24 mouse cellular contexts compared by ENCODE assay signal in genomic region chr13:21262787-21263461, GRCm38 (mm10). TPM values are rescaled to one million over a fixed set of nuclear protein-coding genes. Genes with fewer than 3 reads are reported as not detected.
A peak's percentile ranks its signal among the peaks of the same experiment; 100 is the strongest.
DNase-seq lines count a peak whose midpoint lies in the region; ATAC-seq and TF ChIP-seq lines count a peak whose summit lies in the region.
"Had no signal": no experiment of that assay in that cellular context is flagged by ENCODE, and none has a peak within 500 bp of the region (broad histone marks: within the 10 kb centered on the region; RNA-seq: fewer than 3 reads in every experiment).

No protein-coding gene starts in this region.

- intact Hi-C loops in heart, adult 2 months (cut with DNase I): no loop called here

- TF ChIP-seq CTCF in heart, adult 2 months (IDR thresholded peaks at IDR 0.05): no peak

- H3K4me1 ChIP-seq in heart, embryonic 10.5 days: peaks cover 15% of the 10 kb centered on the region
- H3K4me1 ChIP-seq in heart, adult 2 months (ENCODE audit: control insufficient read depth, insufficient read depth, low read length): no peaks in the 10 kb centered on the region
- no peaks in the 10 kb centered on the region; the same call in 1 of the 2 replicates for H3K4me1 ChIP-seq in intestine, embryonic 14.5 days (replicated peaks; ENCODE audit: control insufficient read depth, insufficient read depth, low read length)
- peaks cover 24% of the 10 kb centered on the region for H3K4me1 ChIP-seq in liver, embryonic 15.5 days (replicated peaks)

- H3K9me3 ChIP-seq in heart, embryonic 10.5 days: no peaks in the 10 kb centered on the region
- no peaks in the 10 kb centered on the region for H3K9me3 ChIP-seq in intestine, embryonic 14.5 days (ENCODE audit: control insufficient read depth, low read length)
- H3K9me3 ChIP-seq in liver, embryonic 15.5 days (replicated peaks): no peaks in the 10 kb centered on the region
- H3K9me3 ChIP-seq: midbrain, embryonic 12.5 days had no signal

- ATAC-seq in intestine, embryonic 14.5 days (replicated peaks; ENCODE audit: low FRiP score, low TSS enrichment, low read depth): no peak
- ATAC-seq in liver, embryonic 15.5 days (ENCODE audit: insufficient read depth): peak; percentile 53
- no peak for ATAC-seq in cerebellum, adult (ENCODE audit: insufficient number of reproducible peaks, low FRiP score, low TSS enrichment)
- ATAC-seq: hindbrain, postnatal 0 days had no signal

- no peaks in the 10 kb centered on the region for H3K79me2 ChIP-seq in heart, adult 2 months (replicated peaks; ENCODE audit: control insufficient read depth, insufficient read depth, low read length)

- WGBS in heart, embryonic 10.5 days: 60% methylated on average over 4 of the region's 4 CpGs
- 57% methylated on average over 4 of the region's 4 CpGs for WGBS in heart, adult 2 months
- WGBS in intestine, embryonic 14.5 days: 62% methylated on average over 4 of the region's 4 CpGs
- 29% methylated on average over 4 of the region's 4 CpGs for WGBS in liver, embryonic 15.5 days (ENCODE audit: insufficient replicate concordance)

- TF ChIP-seq EP300 in heart, adult 2 months (IDR thresholded peaks at IDR 0.05; ENCODE audit: insufficient read depth, low read depth, low read length): no peak

- H3K36me3 ChIP-seq in heart, embryonic 10.5 days: no peaks in the 10 kb centered on the region
- no peaks in the 10 kb centered on the region for H3K36me3 ChIP-seq in heart, adult 2 months (ENCODE audit: control insufficient read depth, insufficient read depth, low read length)
- no peaks in the 10 kb centered on the region for H3K36me3 ChIP-seq in intestine, embryonic 14.5 days (ENCODE audit: control insufficient read depth, insufficient read depth, low read length)
- H3K36me3 ChIP-seq in liver, embryonic 15.5 days (replicated peaks): no peaks in the 10 kb centered on the region
- H3K36me3 ChIP-seq: midbrain, embryonic 12.5 days had no signal

- H3K9ac ChIP-seq in heart, adult 2 months (ENCODE audit: low read depth, low read length): no peak overlapping the region
- H3K9ac ChIP-seq in intestine, embryonic 14.5 days (ENCODE audit: low read length): no peak overlapping the region
- no peak overlapping the region for H3K9ac ChIP-seq in liver, embryonic 15.5 days

- H3K27me3 ChIP-seq in heart, embryonic 10.5 days (ENCODE audit: insufficient read depth, poor library complexity, severe bottlenecking): peaks cover 11% of the 10 kb centered on the region
- H3K27me3 ChIP-seq in heart, adult 2 months (ENCODE audit: control insufficient read depth, insufficient read depth, low read length): peaks cover 1% of the 10 kb centered on the region; the same call in 1 of the 2 replicates
- H3K27me3 ChIP-seq in intestine, embryonic 14.5 days (replicated peaks; ENCODE audit: control insufficient read depth, insufficient read depth, low read length): peaks cover 6% of the 10 kb centered on the region; the same call in 1 of the 2 replicates
- H3K27me3 ChIP-seq in liver, embryonic 15.5 days: peaks cover 35% of the 10 kb centered on the region

- peak overlapping the region; percentile 64 for H3K4me3 ChIP-seq in heart, embryonic 10.5 days
- H3K4me3 ChIP-seq in heart, adult 2 months: no peak overlapping the region
- H3K4me3 ChIP-seq in intestine, embryonic 14.5 days (ENCODE audit: low read depth, low read length): no peak overlapping the region
- H3K4me3 ChIP-seq in liver, embryonic 15.5 days (replicated peaks): peak overlapping the region; percentile 56; the same call in 1 of the 2 replicates

- 0 out of 2 replicates have a peak overlapping the region, but pooled peaks have one; percentile 45 for H3K4me2 ChIP-seq in intestine, embryonic 14.5 days (ENCODE audit: low read length)
- peak overlapping the region; percentile 63 for H3K4me2 ChIP-seq in liver, embryonic 15.5 days

- no peak for TF ChIP-seq POLR2A in heart, adult 2 months (IDR thresholded peaks at IDR 0.05; ENCODE audit: insufficient read depth, low read depth, low read length)

- H3K27ac ChIP-seq in heart, embryonic 10.5 days: no peak overlapping the region
- H3K27ac ChIP-seq in heart, adult 2 months: no peak overlapping the region
- no peak overlapping the region for H3K27ac ChIP-seq in intestine, embryonic 14.5 days (ENCODE audit: low read depth)
- 0 out of 2 replicates have a peak overlapping the region, but pooled peaks have one; percentile 30 for H3K27ac ChIP-seq in liver, embryonic 15.5 days (replicated peaks)
- H3K27ac ChIP-seq: hindbrain, postnatal 0 days; midbrain, embryonic 12.5 days had no signal

- no peak for DNase-seq in heart, embryonic 10.5 days (ENCODE audit: low spot score)
- no peak for DNase-seq in heart, adult 2 months
- peak; percentile 6 for DNase-seq in 3T3-L1 (ENCODE audit: low read depth, low spot score)
- no peak for DNase-seq in intestine, embryonic 14.5 days (ENCODE audit: low spot score)
- DNase-seq in testis, postnatal 14 days (ENCODE audit: low spot score): no peak
- DNase-seq in frontal cortex, postnatal 10 days (ENCODE audit: low spot score in 2 of 2): no peak
- DNase-seq: adrenal gland, adult 2 months; B cell, adult 2 months; cerebellum, adult 18-20 months; gastrocnemius, postnatal 25 days; lung, postnatal 36 days; thymus, postnatal 4 days had no signal

RNA-seq across cellular contexts. Expression of gene Gpx5, which starts 29.6 kb away (rescaled TPM):
- polyA plus RNA-seq in heart, embryonic 10.5 days (2016; fragmentation: Nextera tagmentation; extraction: Ambion mirVana): not detected in 2 replicates
- total RNA-seq in heart, adult 2 months (2021): not detected
- not detected in 2 replicates for polyA plus RNA-seq in heart, adult 2 months (2012; rRNA removed)
- polyA plus RNA-seq in intestine, embryonic 14.5 days (2014; fragmentation: Nextera tagmentation; extraction: Ambion mirVana): not detected in 2 replicates
- polyA plus RNA-seq in liver, embryonic 15.5 days (2015; fragmentation: Nextera tagmentation; extraction: Ambion mirVana): not detected in 2 replicates
- total RNA-seq: adrenal gland, adult 2 months; gastrocnemius, postnatal 25 days; hindbrain, postnatal 0 days; layer of hippocampus, adult 18-20 months; left cerebral cortex, adult 18-20 months had no signal
- polyA plus RNA-seq: adrenal gland, adult 2 months; heart, postnatal 0 days; hindbrain, postnatal 0 days; kidney, embryonic 14.5 days; midbrain, embryonic 12.5 days; myocyte; spleen, adult 2 months; testis, adult 2 months had no signal

RNA-seq across cellular contexts. Expression of gene Gpx6, which starts 49.0 kb away (rescaled TPM):
- not detected in 2 replicates for polyA plus RNA-seq in heart, embryonic 10.5 days (2016; fragmentation: Nextera tagmentation; extraction: Ambion mirVana)
- total RNA-seq in heart, adult 2 months (2021): not detected
- polyA plus RNA-seq in heart, adult 2 months (2012; rRNA removed): not detected in 2 replicates
- 0.43 TPM in 1 of 2 replicates, not detected in the other for polyA plus RNA-seq in intestine, embryonic 14.5 days (2014; fragmentation: Nextera tagmentation; extraction: Ambion mirVana)
- not detected in 2 replicates for polyA plus RNA-seq in liver, embryonic 15.5 days (2015; fragmentation: Nextera tagmentation; extraction: Ambion mirVana)
- total RNA-seq: adrenal gland, adult 2 months; gastrocnemius, postnatal 25 days; layer of hippocampus, adult 18-20 months had no signal
- polyA plus RNA-seq: adrenal gland, adult 2 months; brain, embryonic 14.5 days; heart, postnatal 0 days; midbrain, embryonic 12.5 days; myocyte; spleen, adult 2 months had no signal

Comparison
In these comparisons a context has a peak if more than half of its experiments do, and no peak if none do; other contexts are left out.
1. H3K4me3 ChIP-seq: peak in heart, embryonic 10.5 days (single experiment) and liver, embryonic 15.5 days (single experiment); none in heart, adult 2 months (single experiment) and intestine, embryonic 14.5 days (single experiment).